Comparison of ENCODE assay signal across 22 mouse cellular contexts in the genomic region with DNA sequence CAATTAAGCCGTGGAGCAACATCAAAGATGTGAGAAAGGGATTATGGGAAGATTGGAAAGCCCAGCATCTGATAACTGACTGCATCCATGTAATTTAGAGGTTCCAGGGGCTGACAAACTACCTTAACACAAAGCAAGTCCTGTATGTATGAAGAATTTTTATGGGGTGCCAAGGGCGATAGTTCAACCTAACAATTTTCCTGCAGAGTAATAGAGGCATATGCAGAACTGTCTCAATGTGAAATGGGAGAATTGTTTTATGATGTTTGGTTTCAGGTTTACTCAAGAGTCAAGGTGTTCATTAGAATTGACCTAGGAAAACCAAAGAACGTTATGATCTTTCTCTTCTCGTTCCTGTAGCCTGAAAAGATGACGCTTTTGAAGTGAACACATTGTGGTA.
DNase-seq lines count a peak whose midpoint lies in the region; ATAC-seq and TF ChIP-seq lines count a peak whose summit lies in the region.
"Had no signal": no experiment of that assay in that cellular context is flagged by ENCODE, and none has a peak within 500 bp of the region (broad histone marks: within the 10 kb centered on the region; RNA-seq: fewer than 3 reads in every experiment).

No protein-coding gene starts in this region.

- no peak overlapping the region for H3K4me3 ChIP-seq in intestine, embryonic 15.5 days (replicated peaks)
- no peak overlapping the region for H3K4me3 ChIP-seq in intestine, postnatal 0 days (ENCODE audit: low read depth, low read length)
- H3K4me3 ChIP-seq in intestine, embryonic 16.5 days (ENCODE audit: low read length): no peak overlapping the region

- TF ChIP-seq CTCF in intestine, postnatal 0 days (IDR thresholded peaks at IDR 0.05; ENCODE audit: low read depth): no peak

- no peak overlapping the region for H3K9ac ChIP-seq in intestine, embryonic 15.5 days
- H3K9ac ChIP-seq in intestine, postnatal 0 days (ENCODE audit: low read depth, low read length): no peak overlapping the region
- H3K9ac ChIP-seq in intestine, embryonic 16.5 days (ENCODE audit: low read depth, low read length): no peak overlapping the region

- H3K27me3 ChIP-seq in intestine, embryonic 15.5 days (replicated peaks): no peaks in the 10 kb centered on the region
- no peaks in the 10 kb centered on the region for H3K27me3 ChIP-seq in intestine, postnatal 0 days (replicated peaks; ENCODE audit: control insufficient read depth, insufficient read depth, low read length)
- no peaks in the 10 kb centered on the region for H3K27me3 ChIP-seq in intestine, embryonic 16.5 days (replicated peaks; ENCODE audit: control insufficient read depth, insufficient read depth, low read length)
- H3K27me3 ChIP-seq: CH12.LX, Patski had no signal

- H3K9me3 ChIP-seq in intestine, embryonic 15.5 days: no peaks in the 10 kb centered on the region
- H3K9me3 ChIP-seq in intestine, postnatal 0 days (ENCODE audit: control insufficient read depth): no peaks in the 10 kb centered on the region
- no peaks in the 10 kb centered on the region for H3K9me3 ChIP-seq in intestine, embryonic 16.5 days (ENCODE audit: control insufficient read depth, low read length)

- peak; percentile 20 for DNase-seq in forelimb bud, embryonic 11.5 days (ENCODE audit: low read depth, low spot score)
- peak; percentile 19 for DNase-seq in large intestine, adult 2 months (ENCODE audit: low read depth, low spot score)
- DNase-seq in lung, postnatal 14 days: no peak
- no peak for DNase-seq in gastrocnemius, postnatal 4 days (ENCODE audit: low spot score in 2 of 2)
- no peak for DNase-seq in layer of hippocampus, adult 9-11 months
- DNase-seq: adrenal gland, adult 2 months; adrenal gland, adult 8-10 months; adrenal gland, postnatal 10 days; adrenal gland, postnatal 14 days; adrenal gland, postnatal 25 days; adrenal gland, postnatal 36 days; B cell, adult 2 months; cerebellum, adult 11 months; cerebellum, adult 11-12 months had no signal

- WGBS in intestine, embryonic 15.5 days: 62% methylated on average over 5 of the region's 5 CpGs
- 43% methylated on average over 5 of the region's 5 CpGs for WGBS in intestine, postnatal 0 days
- whole genome bisulfite sequencing in intestine, embryonic 16.5 days: 63% methylated on average over 5 of the region's 5 CpGs
- 36% methylated on average over 5 of the region's 5 CpGs for WGBS in large intestine, adult 2 months

- peak; percentile 74 for ATAC-seq in intestine, embryonic 15.5 days
- no peak; the same call in 1 of the 2 replicates for ATAC-seq in intestine, postnatal 0 days
- ATAC-seq in intestine, embryonic 16.5 days: peak; percentile 86
- ATAC-seq: activated CD4-positive, CD25-positive, alpha-beta regulatory T cell, adult 4 months; CD4-positive, CD25-positive, alpha-beta regulatory T cell, adult 4 months; Patski had no signal

- H3K4me1 ChIP-seq in intestine, embryonic 15.5 days (replicated peaks): no peaks in the 10 kb centered on the region
- no peaks in the 10 kb centered on the region; the same call in 1 of the 2 replicates for H3K4me1 ChIP-seq in intestine, postnatal 0 days (replicated peaks; ENCODE audit: control insufficient read depth, insufficient read depth, low read length)
- H3K4me1 ChIP-seq in intestine, embryonic 16.5 days (ENCODE audit: control insufficient read depth, insufficient read depth, low read length): no peaks in the 10 kb centered on the region

- H3K36me3 ChIP-seq in intestine, embryonic 15.5 days: no peaks in the 10 kb centered on the region
- no peaks in the 10 kb centered on the region for H3K36me3 ChIP-seq in intestine, postnatal 0 days (ENCODE audit: control insufficient read depth, insufficient read depth)
- no peaks in the 10 kb centered on the region for H3K36me3 ChIP-seq in intestine, embryonic 16.5 days (ENCODE audit: control insufficient read depth, insufficient read depth, low read length)
- H3K36me3 ChIP-seq: G1E had no signal

- H3K27ac ChIP-seq in intestine, embryonic 15.5 days: no peak overlapping the region
- H3K27ac ChIP-seq in intestine, postnatal 0 days (ENCODE audit: low read depth, low read length): no peak overlapping the region
- H3K27ac ChIP-seq in intestine, embryonic 16.5 days (ENCODE audit: low read length): no peak overlapping the region

- H3K4me2 ChIP-seq in intestine, embryonic 15.5 days (replicated peaks): no peak overlapping the region
- H3K4me2 ChIP-seq in intestine, postnatal 0 days (replicated peaks; ENCODE audit: low read depth): no peak overlapping the region
- H3K4me2 ChIP-seq in intestine, embryonic 16.5 days (ENCODE audit: low read depth, low read length): no peak overlapping the region

Comparison
In these comparisons a context has a peak if more than half of its experiments do, and no peak if none do; other contexts are left out.
1. DNase-seq: peak in forelimb bud, embryonic 11.5 days (single experiment) and large intestine, adult 2 months (single experiment); none in lung, postnatal 14 days (single experiment), gastrocnemius, postnatal 4 days (0 of 2) and layer of hippocampus, adult 9-11 months (single experiment).